Mouse (Mus musculus) lung, adult 2 months (tissue): ENCODE data around the gene Ncaph2.

Experiments used
- CTCF ChIP-seq: fragments of 200-500 bp; IDR thresholded peaks from 2 replicates; pipeline ENCODE4 v1.5.1; 2011; ENCODE audit warnings: mild to moderate bottlenecking, low read length, control low read depth; ENCODE audit not compliant: insufficient read depth
- POLR2A ChIP-seq: fragments of 200-500 bp; IDR thresholded peaks from 2 replicates; pipeline ENCODE4 v1.6.1; 2011; ENCODE audit warnings: low read depth, mild to moderate bottlenecking, control low read depth, low read length, borderline replicate concordance; ENCODE audit errors: extremely low read depth

DNA sequence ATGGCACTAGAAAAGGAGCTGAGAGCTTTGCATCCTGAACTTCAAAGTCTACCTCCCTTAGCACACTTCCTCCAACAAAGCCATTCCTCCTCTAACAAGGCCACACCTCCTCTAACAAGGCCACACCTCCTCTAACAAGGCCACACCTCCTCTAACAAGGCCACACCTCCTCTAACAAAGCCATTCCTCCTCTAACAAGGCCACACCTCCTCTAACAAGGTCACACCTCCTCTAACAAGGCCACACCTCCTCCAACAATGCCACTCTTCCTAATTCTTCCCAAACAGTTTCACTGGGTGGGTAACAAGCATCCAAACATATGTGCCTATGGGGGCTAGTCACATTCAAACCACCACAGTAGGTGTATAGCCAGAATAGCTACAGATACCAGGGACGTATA lies 47.0 kb downstream of the Ncaph2 start:
- no peak for TF ChIP-seq CTCF
- TF ChIP-seq POLR2A: no peak
